Mouse (Mus musculus): ENCODE measurements at regions not wholly inside any gene's neighbourhood (a gene's known extent, or its start where the extent isn't known, plus 50 kb on each side); places are given as distances from the start of the nearest gene placed in this dataset.
A peak's percentile ranks its signal among the peaks of the same experiment; 100 is the strongest.

GRCm38 (mm10) chr4:105390378-105390777 lies 233.2 kb downstream of the Plpp3 start:
- no peak overlapping the region for H3K27ac ChIP-seq (replicated peaks; ENCODE audit: low read depth, low read length)
- no peak for ATAC-seq (ENCODE audit: low FRiP score, low TSS enrichment)
- 28% methylated on average over 5 of the region's 5 CpGs for WGBS
- no peaks in the 10 kb centered on the region; the same call in 1 of the 2 replicates for H3K9me3 ChIP-seq (ENCODE audit: control insufficient read depth, low read length)
- DNase-seq, result peak; percentile 22
- no peak overlapping the region for H3K9ac ChIP-seq (replicated peaks; ENCODE audit: low read length)
- H3K4me2 ChIP-seq (ENCODE audit: low read length), result no peak overlapping the region
- H3K4me3 ChIP-seq (replicated peaks; ENCODE audit: low read depth, low read length), result no peak overlapping the region
- no peaks in the 10 kb centered on the region for H3K27me3 ChIP-seq (ENCODE audit: control insufficient read depth, insufficient read depth, low read length)
- no peaks in the 10 kb centered on the region for H3K36me3 ChIP-seq (ENCODE audit: control insufficient read depth, insufficient read depth, low read length)
- H3K4me1 ChIP-seq (ENCODE audit: control insufficient read depth, insufficient read depth, low read length), result no peaks in the 10 kb centered on the region

- no peak overlapping the region for H3K4me3 ChIP-seq (replicated peaks; ENCODE audit: low read depth, low read length)
- no peaks in the 10 kb centered on the region for H3K27me3 ChIP-seq (ENCODE audit: control insufficient read depth, insufficient read depth, low read length)
- no peaks in the 10 kb centered on the region for H3K9me3 ChIP-seq (ENCODE audit: control insufficient read depth, low read length)
- H3K9ac ChIP-seq (replicated peaks; ENCODE audit: low read length), result no peak overlapping the region
- ATAC-seq (ENCODE audit: low FRiP score, low TSS enrichment) (no peak), DNase-seq (no peak)
- no peak overlapping the region for H3K27ac ChIP-seq (replicated peaks; ENCODE audit: low read depth, low read length)
- H3K4me1 ChIP-seq (ENCODE audit: control insufficient read depth, insufficient read depth, low read length), result no peaks in the 10 kb centered on the region
- WGBS, result 53% methylated on average over 1 of the region's 1 CpGs
- H3K4me2 ChIP-seq (ENCODE audit: low read length), result no peak overlapping the region
- no peaks in the 10 kb centered on the region for H3K36me3 ChIP-seq (ENCODE audit: control insufficient read depth, insufficient read depth, low read length)
Observed at GRCm38 (mm10) chr4:105394366-105394765, 237.2 kb downstream of the Plpp3 start.

GRCm38 (mm10) chr4:105397451-105397850 lies 240.3 kb downstream of the Plpp3 start:
- DNase-seq, result no peak
- Histone ChIP-seq H3K27me3 (ENCODE audit: control insufficient read depth, insufficient read depth, low read length) (no peaks in the 10 kb centered on the region), H3K36me3 (ENCODE audit: control insufficient read depth, insufficient read depth, low read length) (no peaks in the 10 kb centered on the region), H3K4me2 (ENCODE audit: low read length) (no peak overlapping the region), H3K9ac (replicated peaks; ENCODE audit: low read length) (no peak overlapping the region), H3K9me3 (ENCODE audit: control insufficient read depth, low read length) (no peaks in the 10 kb centered on the region), H3K27ac (replicated peaks; ENCODE audit: low read depth, low read length) (no peak overlapping the region), H3K4me1 (ENCODE audit: control insufficient read depth, insufficient read depth, low read length) (no peaks in the 10 kb centered on the region), H3K4me3 (replicated peaks; ENCODE audit: low read depth, low read length) (no peak overlapping the region)
- ATAC-seq (ENCODE audit: low FRiP score, low TSS enrichment), result no peak
- WGBS, result 80% methylated on average over 2 of the region's 2 CpGs

GRCm38 (mm10) chr4:105402021-105402420 lies 244.9 kb downstream of the Plpp3 start:
- WGBS, result 83% methylated on average over 3 of the region's 3 CpGs
- no peak overlapping the region for H3K27ac ChIP-seq (replicated peaks; ENCODE audit: low read depth, low read length)
- H3K4me1 ChIP-seq (ENCODE audit: control insufficient read depth, insufficient read depth, low read length), result no peaks in the 10 kb centered on the region
- H3K4me2 ChIP-seq (ENCODE audit: low read length), result no peak overlapping the region
- H3K4me3 ChIP-seq (replicated peaks; ENCODE audit: low read depth, low read length), result no peak overlapping the region
- no peaks in the 10 kb centered on the region for H3K36me3 ChIP-seq (ENCODE audit: control insufficient read depth, insufficient read depth, low read length)
- no peak for DNase-seq
- no peaks in the 10 kb centered on the region for H3K27me3 ChIP-seq (ENCODE audit: control insufficient read depth, insufficient read depth, low read length)
- H3K9ac ChIP-seq (replicated peaks; ENCODE audit: low read length), result no peak overlapping the region
- ATAC-seq (ENCODE audit: low FRiP score, low TSS enrichment), result no peak
- no peaks in the 10 kb centered on the region for H3K9me3 ChIP-seq (ENCODE audit: control insufficient read depth, low read length)

GRCm38 (mm10) chr4:105403169-105403568 lies 246.0 kb downstream of the Plpp3 start:
- Histone ChIP-seq H3K9ac (replicated peaks; ENCODE audit: low read length) (no peak overlapping the region), H3K36me3 (ENCODE audit: control insufficient read depth, insufficient read depth, low read length) (no peaks in the 10 kb centered on the region), H3K27ac (replicated peaks; ENCODE audit: low read depth, low read length) (no peak overlapping the region), H3K4me2 (ENCODE audit: low read length) (no peak overlapping the region), H3K4me1 (ENCODE audit: control insufficient read depth, insufficient read depth, low read length) (no peaks in the 10 kb centered on the region), H3K27me3 (ENCODE audit: control insufficient read depth, insufficient read depth, low read length) (no peaks in the 10 kb centered on the region), H3K9me3 (ENCODE audit: control insufficient read depth, low read length) (no peaks in the 10 kb centered on the region), H3K4me3 (replicated peaks; ENCODE audit: low read depth, low read length) (no peak overlapping the region)
- ATAC-seq (ENCODE audit: low FRiP score, low TSS enrichment) (no peak), DNase-seq (no peak)
- WGBS, result 70% methylated on average over 3 of the region's 3 CpGs

GRCm38 (mm10) chr4:105403686-105404085 lies 246.5 kb downstream of the Plpp3 start:
- no peak for ATAC-seq (ENCODE audit: low FRiP score, low TSS enrichment)
- Histone ChIP-seq H3K27me3 (ENCODE audit: control insufficient read depth, insufficient read depth, low read length) (no peaks in the 10 kb centered on the region), H3K9ac (replicated peaks; ENCODE audit: low read length) (no peak overlapping the region), H3K4me2 (ENCODE audit: low read length) (no peak overlapping the region), H3K36me3 (ENCODE audit: control insufficient read depth, insufficient read depth, low read length) (no peaks in the 10 kb centered on the region), H3K4me3 (replicated peaks; ENCODE audit: low read depth, low read length) (no peak overlapping the region), H3K4me1 (ENCODE audit: control insufficient read depth, insufficient read depth, low read length) (no peaks in the 10 kb centered on the region), H3K27ac (replicated peaks; ENCODE audit: low read depth, low read length) (no peak overlapping the region), H3K9me3 (ENCODE audit: control insufficient read depth, low read length) (no peaks in the 10 kb centered on the region)
- no peak for DNase-seq
- WGBS, result 91% methylated on average over 6 of the region's 6 CpGs

GRCm38 (mm10) chr4:105405728-105406127 lies 248.6 kb downstream of the Plpp3 start:
- WGBS, result 90% methylated on average over 5 of the region's 5 CpGs
- Histone ChIP-seq H3K27me3 (ENCODE audit: control insufficient read depth, insufficient read depth, low read length) (no peaks in the 10 kb centered on the region), H3K36me3 (ENCODE audit: control insufficient read depth, insufficient read depth, low read length) (no peaks in the 10 kb centered on the region), H3K27ac (replicated peaks; ENCODE audit: low read depth, low read length) (no peak overlapping the region), H3K4me1 (ENCODE audit: control insufficient read depth, insufficient read depth, low read length) (no peaks in the 10 kb centered on the region), H3K4me2 (ENCODE audit: low read length) (no peak overlapping the region), H3K4me3 (replicated peaks; ENCODE audit: low read depth, low read length) (no peak overlapping the region), H3K9ac (replicated peaks; ENCODE audit: low read length) (no peak overlapping the region), H3K9me3 (ENCODE audit: control insufficient read depth, low read length) (no peaks in the 10 kb centered on the region)
- ATAC-seq (ENCODE audit: low FRiP score, low TSS enrichment), result no peak
- no peak for DNase-seq

- Histone ChIP-seq H3K4me3 (replicated peaks; ENCODE audit: low read depth, low read length) (no peak overlapping the region), H3K27ac (replicated peaks; ENCODE audit: low read depth, low read length) (no peak overlapping the region), H3K4me1 (ENCODE audit: control insufficient read depth, insufficient read depth, low read length) (no peaks in the 10 kb centered on the region), H3K4me2 (ENCODE audit: low read length) (no peak overlapping the region), H3K27me3 (ENCODE audit: control insufficient read depth, insufficient read depth, low read length) (no peaks in the 10 kb centered on the region), H3K9me3 (ENCODE audit: control insufficient read depth, low read length) (no peaks in the 10 kb centered on the region), H3K9ac (replicated peaks; ENCODE audit: low read length) (no peak overlapping the region), H3K36me3 (ENCODE audit: control insufficient read depth, insufficient read depth, low read length) (no peaks in the 10 kb centered on the region)
- WGBS, result 75% methylated on average over 14 of the region's 14 CpGs
- DNase-seq, result no peak
- ATAC-seq (ENCODE audit: low FRiP score, low TSS enrichment), result no peak
Observed at GRCm38 (mm10) chr4:105406786-105407464, 249.8 kb downstream of the Plpp3 start.

GRCm38 (mm10) chr4:105408896-105409295 lies 251.7 kb downstream of the Plpp3 start:
- ATAC-seq (ENCODE audit: low FRiP score, low TSS enrichment) (no peak), DNase-seq (no peak)
- Histone ChIP-seq H3K9ac (replicated peaks; ENCODE audit: low read length) (no peak overlapping the region), H3K4me2 (ENCODE audit: low read length) (no peak overlapping the region), H3K36me3 (ENCODE audit: control insufficient read depth, insufficient read depth, low read length) (no peaks in the 10 kb centered on the region), H3K4me1 (ENCODE audit: control insufficient read depth, insufficient read depth, low read length) (no peaks in the 10 kb centered on the region), H3K9me3 (ENCODE audit: control insufficient read depth, low read length) (no peaks in the 10 kb centered on the region), H3K4me3 (replicated peaks; ENCODE audit: low read depth, low read length) (no peak overlapping the region), H3K27ac (replicated peaks; ENCODE audit: low read depth, low read length) (no peak overlapping the region), H3K27me3 (ENCODE audit: control insufficient read depth, insufficient read depth, low read length) (no peaks in the 10 kb centered on the region)
- WGBS, result 84% methylated on average over 9 of the region's 9 CpGs

Data from midbrain, embryonic 14.5 days (tissue).